Mouse (Mus musculus): Measurements from ENCODE around the gene Gm44973. TPM values are rescaled to one million over a fixed set of nuclear protein-coding genes. Genes with fewer than 3 reads are reported as not detected.
"Not testable (repeated sequence)": the region's sequence is repeated elsewhere in the genome, so short reads cannot be mapped to it uniquely, and the experiment has no call there.

The Gm44973 gene
- polyA plus RNA-seq, 1 experiment from 2014 or later = 2.0 TPM

GRCm38 (mm10) chr7:4996003-4996895 is 19.0 kb upstream of the Gm44973 start, which contains the start of gene Zfp579:
TSS of gene Zfp579 (minus strand) at chr7:4996158.
- ATAC-seq (ENCODE audit: insufficient read depth, low FRiP score, low read depth) = peak; percentile 86
- Histone ChIP-seq H3K36me3 (peaks cover 20% of the 10 kb centered on the region), H3K27ac (peak within 1 kb of the TSS; percentile 78), H3K27me3 (replicated peaks) (no peaks in the 10 kb centered on the region), H3K9ac (peak within 1 kb of the TSS; percentile 81), H3K4me3 (replicated peaks) (peak within 1 kb of the TSS; percentile 72), H3K4me2 (peak within 1 kb of the TSS; percentile 69), H3K4me1 (peaks cover 19% of the 10 kb centered on the region), H3K9me3 (no peaks in the 10 kb centered on the region)
- 5% methylated on average over 17 of the region's 26 CpGs for WGBS

GRCm38 (mm10) chr7:4996934-4997333 is 18.4 kb upstream of the Gm44973 start:
- H3K27me3 ChIP-seq (replicated peaks) = no peaks in the 10 kb centered on the region
- no peak overlapping the region for H3K27ac ChIP-seq

GRCm38 (mm10) chr7:4999876-5000275 is 15.4 kb upstream of the Gm44973 start:
- WGBS = 65% methylated on average over 2 of the region's 2 CpGs
- ATAC-seq (ENCODE audit: insufficient read depth, low FRiP score, low read depth) = no peak
- Histone ChIP-seq H3K27me3 (replicated peaks) (no peaks in the 10 kb centered on the region), H3K36me3 (no peaks in the 10 kb centered on the region), H3K27ac (no peak overlapping the region), H3K9me3 (no peaks in the 10 kb centered on the region), H3K4me3 (replicated peaks) (no peak overlapping the region), H3K4me2 (no peak overlapping the region), H3K9ac (no peak overlapping the region), H3K4me1 (peaks cover 10% of the 10 kb centered on the region)

More at GRCm38 (mm10) chr7:4996934-4997333, 18.4 kb upstream of the Gm44973 start:
- H3K36me3 ChIP-seq = peaks cover 20% of the 10 kb centered on the region
- peak overlapping the region; percentile 72 for H3K4me3 ChIP-seq (replicated peaks)
- WGBS = 57% methylated on average over 8 of the region's 8 CpGs
- peak overlapping the region; percentile 69; the same call in 1 of the 2 replicates for H3K4me2 ChIP-seq
- ATAC-seq (ENCODE audit: insufficient read depth, low FRiP score, low read depth) = no peak
- no peaks in the 10 kb centered on the region for H3K9me3 ChIP-seq
- no peak overlapping the region for H3K9ac ChIP-seq
- H3K4me1 ChIP-seq = peaks cover 19% of the 10 kb centered on the region

GRCm38 (mm10) chr7:5002876-5003275 is 12.4 kb upstream of the Gm44973 start:
- ATAC-seq (ENCODE audit: insufficient read depth, low FRiP score, low read depth) = not testable (repeated sequence)
- WGBS = 70% methylated on average over 8 of the region's 8 CpGs

GRCm38 (mm10) chr7:5008229-5008628 is 7.1 kb upstream of the Gm44973 start:
- Histone ChIP-seq H3K9ac (no peak overlapping the region), H3K9me3 (no peaks in the 10 kb centered on the region), H3K4me2 (no peak overlapping the region), H3K4me1 (no peaks in the 10 kb centered on the region), H3K36me3 (peaks cover 58% of the 10 kb centered on the region), H3K27ac (no peak overlapping the region), H3K27me3 (replicated peaks) (no peaks in the 10 kb centered on the region), H3K4me3 (replicated peaks) (no peak overlapping the region)
- 95% methylated on average over 26 of the region's 26 CpGs for WGBS
- ATAC-seq (ENCODE audit: insufficient read depth, low FRiP score, low read depth) = no peak

More at GRCm38 (mm10) chr7:5002876-5003275, 12.4 kb upstream of the Gm44973 start:
- H3K4me2 ChIP-seq; H3K27ac ChIP-seq; H3K9me3 ChIP-seq; H3K9ac ChIP-seq; H3K4me3 ChIP-seq (replicated peaks); H3K27me3 ChIP-seq (replicated peaks); H3K4me1 ChIP-seq: not testable (repeated sequence)
- H3K36me3 ChIP-seq = peaks cover 12% of the 10 kb centered on the region

- Histone ChIP-seq H3K9me3 (no peaks in the 10 kb centered on the region), H3K36me3 (peaks cover 53% of the 10 kb centered on the region), H3K9ac (no peak overlapping the region), H3K4me1 (0 out of 2 replicates have a peak, but pooled peaks cover 4% of the 10 kb centered on the region), H3K4me2 (peak overlapping the region; percentile 54; the same call in 1 of the 2 replicates), H3K27me3 (replicated peaks) (no peaks in the 10 kb centered on the region), H3K4me3 (replicated peaks) (peak overlapping the region; percentile 77), H3K27ac (no peak overlapping the region)
- no peak for ATAC-seq (ENCODE audit: insufficient read depth, low FRiP score, low read depth)
- WGBS = 84% methylated on average over 27 of the region's 27 CpGs
These were observed 2.4 kb upstream of the Gm44973 start for GRCm38 (mm10) chr7:5012681-5013513.

GRCm38 (mm10) chr7:5014251-5015117 is 812 bp upstream of the Gm44973 start, which contains the start of the genes Zfp524 and Fiz1:
TSS of gene Zfp524 (plus strand) at chr7:5014415.
TSS of gene Fiz1 (minus strand) at chr7:5014697.
- Histone ChIP-seq H3K27ac (peak within 1 kb of the TSS; percentile 99), H3K9me3 (no peaks in the 10 kb centered on the region), H3K27me3 (replicated peaks) (no peaks in the 10 kb centered on the region), H3K9ac (peak within 1 kb of the TSS; percentile 87), H3K36me3 (peaks cover 38% of the 10 kb centered on the region), H3K4me1 (0 out of 2 replicates have a peak, but pooled peaks cover 5% of the 10 kb centered on the region), H3K4me2 (peak within 1 kb of the TSS; percentile 56), H3K4me3 (replicated peaks) (peak within 1 kb of the TSS; percentile 77)
- peak; percentile 79 for ATAC-seq (ENCODE audit: insufficient read depth, low FRiP score, low read depth)
- under 1% methylated on average over 42 of the region's 42 CpGs for WGBS

- H3K4me2 ChIP-seq = peak overlapping the region; percentile 56
- 51% methylated on average over 3 of the region's 3 CpGs for WGBS
These were observed 761 bp downstream of the Gm44973 start for GRCm38 (mm10) chr7:5016057-5016456.

GRCm38 (mm10) chr7:5016920-5017319 is 1.6 kb downstream of the Gm44973 start:
- Histone ChIP-seq H3K9me3 (no peaks in the 10 kb centered on the region), H3K4me1 (peaks cover 16% of the 10 kb centered on the region; the same call in 1 of the 2 replicates), H3K36me3 (peaks cover 15% of the 10 kb centered on the region), H3K27ac (no peak overlapping the region), H3K4me3 (replicated peaks) (no peak overlapping the region), H3K27me3 (replicated peaks) (no peaks in the 10 kb centered on the region), H3K4me2 (no peak overlapping the region), H3K9ac (no peak overlapping the region)
- no peak for ATAC-seq (ENCODE audit: insufficient read depth, low FRiP score, low read depth)
- WGBS = 95% methylated on average over 2 of the region's 2 CpGs

More at GRCm38 (mm10) chr7:5016057-5016456, 761 bp downstream of the Gm44973 start:
- H3K4me3 ChIP-seq (replicated peaks) = peak overlapping the region; percentile 77
- ATAC-seq (ENCODE audit: insufficient read depth, low FRiP score, low read depth) = no peak
- peak overlapping the region; percentile 48; the same call in 1 of the 2 replicates for H3K9ac ChIP-seq
- H3K27ac ChIP-seq = peak overlapping the region; percentile 99
- H3K9me3 ChIP-seq = no peaks in the 10 kb centered on the region
- peaks cover 22% of the 10 kb centered on the region for H3K36me3 ChIP-seq
- H3K27me3 ChIP-seq (replicated peaks) = no peaks in the 10 kb centered on the region
- H3K4me1 ChIP-seq = peaks cover 11% of the 10 kb centered on the region; the same call in 1 of the 2 replicates

GRCm38 (mm10) chr7:5017352-5017751 is 2.1 kb downstream of the Gm44973 start:
- Histone ChIP-seq H3K4me2 (no peak overlapping the region), H3K27me3 (replicated peaks) (no peaks in the 10 kb centered on the region), H3K36me3 (peaks cover 15% of the 10 kb centered on the region), H3K4me1 (peaks cover 16% of the 10 kb centered on the region; the same call in 1 of the 2 replicates), H3K27ac (no peak overlapping the region), H3K9me3 (no peaks in the 10 kb centered on the region), H3K9ac (no peak overlapping the region), H3K4me3 (replicated peaks) (no peak overlapping the region)
- 89% methylated on average over 16 of the region's 16 CpGs for WGBS
- no peak for ATAC-seq (ENCODE audit: insufficient read depth, low FRiP score, low read depth)

- H3K4me2 ChIP-seq = no peak overlapping the region
- peaks cover 16% of the 10 kb centered on the region; the same call in 1 of the 2 replicates for H3K4me1 ChIP-seq
- no peaks in the 10 kb centered on the region for H3K27me3 ChIP-seq (replicated peaks)
- H3K9ac ChIP-seq = no peak overlapping the region
- H3K27ac ChIP-seq = no peak overlapping the region
- no peaks in the 10 kb centered on the region for H3K9me3 ChIP-seq
- H3K36me3 ChIP-seq = peaks cover 14% of the 10 kb centered on the region
- 97% methylated on average over 21 of the region's 21 CpGs for WGBS
- H3K4me3 ChIP-seq (replicated peaks) = no peak overlapping the region
- ATAC-seq (ENCODE audit: insufficient read depth, low FRiP score, low read depth) = no peak
These were observed 2.6 kb downstream of the Gm44973 start for GRCm38 (mm10) chr7:5017931-5018330.

All from stomach, embryonic 15.5 days (tissue).